Mouse (Mus musculus) forebrain, embryonic 14.5 days (tissue): ENCODE measurements around the gene Sdhd. TPM values are rescaled to one million over a fixed set of nuclear protein-coding genes. Genes with fewer than 3 reads are reported as not detected.

ENCODE experiments used
- ATAC-seq: fragments of 200-750 bp; cut with Nextera tagmentation; 2 replicates; pipeline ENCODE4 v1.8.0; 2017; ENCODE audit warnings: mild to moderate bottlenecking, moderate library complexity
- DNase-seq: peaks from one replicate; pipeline ENCODE4 v3.0.0-alpha.2; 2015; ENCODE audit warnings: low spot score
- H3K27ac ChIP-seq: fragments of 300-500 bp; sonication (generic); 2 replicates; pipeline ENCODE4 v1.5.1; 2014; ENCODE audit warnings: low read depth, mild to moderate bottlenecking, control low read depth, low read length, moderate library complexity
- H3K27me3 ChIP-seq: fragments of 300-500 bp; sonication (generic); replicated peaks from 2 replicates; pipeline ENCODE4 v1.6.1; 2014; ENCODE audit warnings: low read length, control low read depth, mixed read lengths; ENCODE audit not compliant: control insufficient read depth, insufficient read depth
- H3K36me3 ChIP-seq: fragments of 300-500 bp; sonication (generic); 2 replicates; pipeline ENCODE4 v1.6.1; 2014; ENCODE audit warnings: low read length, control low read depth; ENCODE audit not compliant: control insufficient read depth, insufficient read depth
- H3K4me1 ChIP-seq: fragments of 300-500 bp; sonication (generic); 2 replicates; pipeline ENCODE4 v1.6.1; 2014; ENCODE audit warnings: antibody characterized with exemption, low read length, control low read depth; ENCODE audit not compliant: control insufficient read depth, insufficient read depth
- H3K4me2 ChIP-seq: fragments of 300-500 bp; sonication (generic); 2 replicates; pipeline ENCODE4 v1.6.1; 2014; ENCODE audit warnings: mild to moderate bottlenecking, control low read depth, low read length
- H3K4me3 ChIP-seq: fragments of 300-500 bp; sonication (generic); 2 replicates; pipeline ENCODE4 v1.5.1; 2014; ENCODE audit warnings: low read depth, low read length, control low read depth
- H3K9ac ChIP-seq: fragments of 300-500 bp; sonication (generic); 2 replicates; pipeline ENCODE4 v1.6.1; 2014; ENCODE audit warnings: mild to moderate bottlenecking, low read length, control low read depth, moderate library complexity
- H3K9me3 ChIP-seq: fragments of 300-500 bp; sonication (generic); replicated peaks from 2 replicates; pipeline ENCODE4 v1.6.1; 2016; ENCODE audit warnings: low read length, control low read depth, mixed read lengths; ENCODE audit not compliant: control insufficient read depth
- WGBS: fragments of 180-500 bp; shearing (Covaris S2); extraction: QIAGEN DNeasy Blood & Tissue Kit; methylation state at CpG from one replicate; pipeline ENCODE4 v1.1.7; 2014; 5-methylcytosine and 5-hydroxymethylcytosine counted together
- polyA plus RNA-seq: library from polyadenylated mRNA; unstranded; fragments of >200 nt; fragmentation: Nextera tagmentation; extraction: Ambion mirVana; gene quantifications from 2 replicates; pipeline ENCODE4 v1.2.1, GENCODE M21; 2014

Gene Sdhd
- polyA plus RNA-seq, 1 experiment from 2014 or later, result 273 TPM

DNA sequence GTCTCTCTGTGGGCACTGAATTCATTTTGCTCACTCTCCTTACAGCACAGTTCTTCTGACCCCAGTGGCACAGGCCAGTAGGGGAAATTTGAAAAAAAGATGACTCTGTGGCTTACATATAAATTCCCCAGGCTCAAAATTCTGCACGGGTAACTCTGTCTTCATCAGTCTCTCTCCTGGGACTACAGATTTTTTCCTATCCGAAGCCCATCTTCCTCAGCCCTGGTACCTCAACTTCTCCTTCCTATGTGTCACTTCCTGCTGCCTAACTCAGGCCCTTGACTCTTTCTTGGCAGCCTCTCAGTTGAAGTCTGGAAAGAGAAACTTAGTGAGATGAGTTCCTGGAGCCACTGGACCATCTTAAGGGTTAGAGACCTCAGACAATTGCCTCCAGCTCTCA, 50.1 kb downstream of the Sdhd start:
- Histone ChIP-seq H3K4me1 (peaks cover 4% of the 10 kb centered on the region; the same call in 1 of the 2 replicates), H3K27me3 (no peaks in the 10 kb centered on the region), H3K9ac (no peak overlapping the region), H3K27ac (no peak overlapping the region), H3K9me3 (no peaks in the 10 kb centered on the region), H3K36me3 (no peaks in the 10 kb centered on the region), H3K4me2 (no peak overlapping the region), H3K4me3 (no peak overlapping the region)
- ATAC-seq (no peak), DNase-seq (no peak)
- 86% methylated on average over 2 of the region's 2 CpGs for WGBS

DNA sequence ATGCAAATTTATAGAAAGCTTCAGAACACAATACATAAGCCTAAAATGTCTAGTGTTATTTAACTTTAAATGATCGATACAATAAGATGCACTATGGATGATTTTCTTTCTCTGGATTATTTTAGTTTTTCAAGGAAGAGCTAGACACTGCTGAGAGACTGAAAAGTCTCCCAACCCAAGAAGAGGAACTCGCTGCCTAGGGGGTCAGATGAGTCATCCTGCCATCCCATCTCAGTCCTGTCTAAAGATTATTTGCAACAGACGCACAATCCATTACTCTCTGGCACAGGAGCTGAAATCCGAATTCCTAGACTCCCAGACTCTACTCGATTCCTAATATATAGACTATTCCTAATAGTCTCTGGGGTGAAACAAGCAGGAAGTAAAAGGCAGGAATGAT, 51.4 kb downstream of the Sdhd start:
- 87% methylated on average over 5 of the region's 5 CpGs for WGBS
- H3K9me3 ChIP-seq, result no peaks in the 10 kb centered on the region
- no peak for DNase-seq
- H3K36me3 ChIP-seq, result no peaks in the 10 kb centered on the region
- H3K4me3 ChIP-seq, result no peak overlapping the region
- H3K4me1 ChIP-seq, result peaks cover 4% of the 10 kb centered on the region; the same call in 1 of the 2 replicates
- H3K27ac ChIP-seq, result no peak overlapping the region
- H3K4me2 ChIP-seq, result no peak overlapping the region
- no peak overlapping the region for H3K9ac ChIP-seq
- H3K27me3 ChIP-seq, result no peaks in the 10 kb centered on the region
- ATAC-seq, result no peak

- no peak overlapping the region for H3K9ac ChIP-seq
- H3K9me3 ChIP-seq, result no peaks in the 10 kb centered on the region
- no peak overlapping the region for H3K4me3 ChIP-seq
- no peaks in the 10 kb centered on the region for H3K27me3 ChIP-seq
- no peak overlapping the region for H3K4me2 ChIP-seq
- ATAC-seq, result no peak
- no peak overlapping the region for H3K27ac ChIP-seq
- 85% methylated on average over 4 of the region's 4 CpGs for WGBS
- no peaks in the 10 kb centered on the region for H3K36me3 ChIP-seq
- no peak for DNase-seq
- no peaks in the 10 kb centered on the region for H3K4me1 ChIP-seq
Measured at GRCm38 (mm10) chr9:50548936-50549335, 54.7 kb downstream of the Sdhd start.

GRCm38 (mm10) chr9:50547859-50548478, 55.6 kb downstream of the Sdhd start:
- Histone ChIP-seq H3K27ac (no peak overlapping the region), H3K9me3 (no peaks in the 10 kb centered on the region), H3K36me3 (no peaks in the 10 kb centered on the region), H3K4me2 (no peak overlapping the region), H3K9ac (no peak overlapping the region), H3K4me3 (no peak overlapping the region), H3K4me1 (no peaks in the 10 kb centered on the region), H3K27me3 (no peaks in the 10 kb centered on the region)
- no peak for DNase-seq
- 66% methylated on average over 5 of the region's 5 CpGs for WGBS
- no peak for ATAC-seq

Other genes starting within 250 kb of the Sdhd start
- 0.27 and 0.30 TPM in 2 replicates for gene Plet1, start 109.3 kb downstream of the Sdhd start, polyA plus RNA-seq
- 87.3 and 94.5 TPM in 2 replicates for gene Pts, start 75.1 kb downstream of the Sdhd start, polyA plus RNA-seq
- 17.8 and 18.4 TPM in 2 replicates for gene Il18, start 49.0 kb downstream of the Sdhd start, polyA plus RNA-seq
- 0.60 and 0.63 TPM in 2 replicates for gene Bco2, start 48.6 kb downstream of the Sdhd start, polyA plus RNA-seq
- gene Tex12, start 42.5 kb downstream of the Sdhd start, polyA plus RNA-seq, result 0.25 TPM in 1 of 2 replicates, not detected in the other
- gene Timm8b, start 98 bp upstream of the Sdhd start, polyA plus RNA-seq, result 388 and 475 TPM in 2 replicates
- gene Pih1d2, start 13.5 kb upstream of the Sdhd start, polyA plus RNA-seq, result 5.1 and 5.8 TPM in 2 replicates
- gene Nkapd1, start 13.7 kb upstream of the Sdhd start, polyA plus RNA-seq, result 18.3 and 22.0 TPM in 2 replicates
- gene Dlat, start 56.0 kb upstream of the Sdhd start, polyA plus RNA-seq, result 50.9 and 55.0 TPM in 2 replicates
- gene Dixdc1, start 135.7 kb upstream of the Sdhd start, polyA plus RNA-seq, result 21.6 and 27.1 TPM in 2 replicates
- gene 2310030G06Rik, start 142.7 kb upstream of the Sdhd start, polyA plus RNA-seq, result 1.0 and 1.1 TPM in 2 replicates
- gene Cryab, start 147.5 kb upstream of the Sdhd start, polyA plus RNA-seq, result 9.7 and 12.6 TPM in 2 replicates
- 0.70 TPM in 1 of 2 replicates, not detected in the other for gene Hspb2, start 148.5 kb upstream of the Sdhd start, polyA plus RNA-seq
- gene Fdxacb1, start 164.4 kb upstream of the Sdhd start, polyA plus RNA-seq, result 10.0 and 10.1 TPM in 2 replicates
- 49.2 and 54.9 TPM in 2 replicates for gene Alg9, start 171.2 kb upstream of the Sdhd start, polyA plus RNA-seq
- 55.1 and 65.0 TPM in 2 replicates for gene 1110032A03Rik, start 171.7 kb upstream of the Sdhd start, polyA plus RNA-seq
- 78.9 and 94.5 TPM in 2 replicates for gene Ppp2r1b, start 241.5 kb upstream of the Sdhd start, polyA plus RNA-seq